Mouse (Mus musculus) heart, embryonic 11.5 days (tissue): Measurements from ENCODE around the gene Ncor2. TPM values are rescaled to one million over a fixed set of nuclear protein-coding genes. Genes with fewer than 3 reads are reported as not detected.

Source experiments
- ATAC-seq: fragments of 200-750 bp; cut with Nextera tagmentation; replicated peaks from 2 replicates; pipeline ENCODE4 v1.8.0; 2017; ENCODE audit warnings: moderate library complexity; ENCODE audit not compliant: insufficient number of reproducible peaks, low FRiP score, low TSS enrichment
- H3K27ac ChIP-seq: fragments of 300-500 bp; sonication (generic); 2 replicates; pipeline ENCODE4 v1.5.1; 2014; ENCODE audit warnings: mild to moderate bottlenecking, low read depth, low read length
- H3K27me3 ChIP-seq: fragments of 300-500 bp; sonication (generic); 2 replicates; pipeline ENCODE4 v1.6.1; 2014; ENCODE audit warnings: mild to moderate bottlenecking, low read length, mixed read lengths; ENCODE audit not compliant: control insufficient read depth, insufficient read depth
- H3K36me3 ChIP-seq: fragments of 300-500 bp; sonication (generic); 2 replicates; pipeline ENCODE4 v1.6.1; 2014; ENCODE audit warnings: mild to moderate bottlenecking, low read length, moderate library complexity, mixed read lengths; ENCODE audit not compliant: control insufficient read depth, insufficient read depth
- H3K4me1 ChIP-seq: fragments of 300-500 bp; sonication (generic); 2 replicates; pipeline ENCODE4 v1.6.1; 2014; ENCODE audit warnings: low read length; ENCODE audit not compliant: control insufficient read depth, insufficient read depth
- H3K4me2 ChIP-seq: fragments of 300-500 bp; sonication (generic); 2 replicates; pipeline ENCODE4 v1.6.1; 2014; ENCODE audit warnings: mild to moderate bottlenecking, moderate library complexity
- H3K4me3 ChIP-seq: fragments of 300-500 bp; sonication (generic); 2 replicates; pipeline ENCODE4 v1.5.1; 2014; ENCODE audit warnings: low read depth, low read length
- H3K9ac ChIP-seq: fragments of 300-500 bp; sonication (generic); 2 replicates; pipeline ENCODE4 v1.6.1; 2014; ENCODE audit warnings: mild to moderate bottlenecking, low read depth, low read length, moderate library complexity
- H3K9me3 ChIP-seq: fragments of 300-500 bp; sonication (generic); replicated peaks from 2 replicates; pipeline ENCODE4 v1.6.1; 2016; ENCODE audit warnings: low read length; ENCODE audit not compliant: control insufficient read depth
- whole genome bisulfite sequencing: fragments of 180-500 bp; shearing (Covaris S2); extraction: QIAGEN DNeasy Blood & Tissue Kit; methylation state at CpG from one replicate; pipeline ENCODE4 v1.1.7; 2014; ENCODE audit not compliant: insufficient replicate concordance; 5-methylcytosine and 5-hydroxymethylcytosine counted together
- polyA plus RNA-seq: library from polyadenylated mRNA; unstranded; fragments of >200 nt; fragmentation: Nextera tagmentation; extraction: Ambion mirVana; gene quantifications from 2 replicates; pipeline ENCODE4 v1.2.1, GENCODE M21; 2014

Gene Ncor2
- polyA plus RNA-seq, 1 experiment from 2014 or later, result 18.8 TPM

GRCm38 (mm10) chr5:124986656-124987055 is 192.4 kb downstream of the Ncor2 start:
- Histone ChIP-seq H3K4me2 (no peak overlapping the region), H3K4me3 (no peak overlapping the region), H3K9ac (no peak overlapping the region), H3K27ac (no peak overlapping the region), H3K27me3 (no peaks in the 10 kb centered on the region), H3K9me3 (0 out of 2 replicates have a peak, but pooled peaks cover 3% of the 10 kb centered on the region), H3K36me3 (no peaks in the 10 kb centered on the region), H3K4me1 (no peaks in the 10 kb centered on the region)
- ATAC-seq, result no peak
- WGBS, result 79% methylated on average over 5 of the region's 5 CpGs

GRCm38 (mm10) chr5:124986222-124986621 is 192.8 kb downstream of the Ncor2 start:
- no peak for ATAC-seq
- H3K9me3 ChIP-seq, result 0 out of 2 replicates have a peak, but pooled peaks cover 3% of the 10 kb centered on the region
- no peaks in the 10 kb centered on the region for H3K4me1 ChIP-seq
- no peaks in the 10 kb centered on the region for H3K27me3 ChIP-seq
- 84% methylated on average over 5 of the region's 5 CpGs for WGBS
- no peak overlapping the region for H3K4me3 ChIP-seq
- no peak overlapping the region for H3K27ac ChIP-seq
- no peak overlapping the region for H3K9ac ChIP-seq
- no peaks in the 10 kb centered on the region for H3K36me3 ChIP-seq
- H3K4me2 ChIP-seq, result no peak overlapping the region

DNA sequence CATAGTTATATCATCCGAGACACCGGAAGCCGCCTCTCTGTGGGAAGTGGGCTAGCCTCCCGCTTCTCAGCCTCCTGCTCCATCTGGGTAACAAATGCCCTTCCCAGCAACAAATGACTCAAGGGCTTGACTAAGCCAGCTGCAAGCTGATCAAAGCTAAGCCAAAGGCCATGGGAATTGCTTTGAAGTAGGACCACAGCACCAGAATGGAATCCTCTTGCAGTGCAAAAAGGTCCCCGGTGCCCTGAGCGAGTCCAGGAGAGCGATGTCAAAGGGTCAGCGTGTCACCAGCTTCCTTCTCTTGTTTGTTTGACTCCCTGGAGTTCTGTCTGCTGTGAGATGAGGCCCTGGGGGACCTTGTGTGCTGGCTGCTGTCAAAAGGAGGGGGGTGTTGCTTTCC is 209.2 kb downstream of the Ncor2 start:
- Histone ChIP-seq H3K4me1 (peaks cover 9% of the 10 kb centered on the region; the same call in 1 of the 2 replicates), H3K27ac (no peak overlapping the region), H3K9ac (no peak overlapping the region), H3K9me3 (no peaks in the 10 kb centered on the region), H3K4me2 (no peak overlapping the region), H3K27me3 (no peaks in the 10 kb centered on the region), H3K36me3 (no peaks in the 10 kb centered on the region), H3K4me3 (no peak overlapping the region)
- no peak for ATAC-seq
- WGBS, result 35% methylated on average over 8 of the region's 8 CpGs

Other genes with a start within 250 kb of the Ncor2 start
- gene Rflna, start 176.0 kb downstream of the Ncor2 start, polyA plus RNA-seq, result 1.0 and 1.1 TPM in 2 replicates
- 57.1 and 67.0 TPM in 2 replicates for gene Scarb1, start 161.9 kb upstream of the Ncor2 start, polyA plus RNA-seq
- gene Gm10382, start 210.1 kb upstream of the Ncor2 start, polyA plus RNA-seq, result 0.42 TPM in 1 of 2 replicates, not detected in the other
- gene Ubc, start 211.0 kb upstream of the Ncor2 start, polyA plus RNA-seq, result 833 and 922 TPM in 2 replicates